Mouse (Mus musculus) hindbrain, embryonic 11.5 days (tissue): ENCODE data around the gene Brms1. TPM values are rescaled to one million over a fixed set of nuclear protein-coding genes. Genes with fewer than 3 reads are reported as not detected.

ENCODE experiments used
- ATAC-seq: fragments of 200-750 bp; cut with Nextera tagmentation; 2 replicates; pipeline ENCODE4 v1.8.0; 2017; ENCODE audit warnings: mild to moderate bottlenecking, moderate TSS enrichment, moderate library complexity; ENCODE audit not compliant: low FRiP score
- DNase-seq: peaks from one replicate; pipeline ENCODE4 v3.0.0-alpha.2; 2015; ENCODE audit warnings: low spot score
- H3K27ac ChIP-seq: fragments of 300-500 bp; sonication (generic); 2 replicates; pipeline ENCODE4 v1.5.1; 2014; ENCODE audit warnings: mild to moderate bottlenecking, low read depth, low read length
- H3K27me3 ChIP-seq: fragments of 300-500 bp; sonication (generic); 2 replicates; pipeline ENCODE4 v1.6.1; 2014; ENCODE audit warnings: mild to moderate bottlenecking, low read length, moderate library complexity, mixed read lengths; ENCODE audit not compliant: control insufficient read depth, insufficient read depth
- H3K36me3 ChIP-seq: fragments of 300-500 bp; sonication (generic); 2 replicates; pipeline ENCODE4 v1.6.1; 2014; ENCODE audit warnings: mild to moderate bottlenecking, low read length, moderate library complexity, mixed read lengths; ENCODE audit not compliant: control insufficient read depth, insufficient read depth
- H3K4me1 ChIP-seq: fragments of 300-500 bp; sonication (generic); replicated peaks from 2 replicates; pipeline ENCODE4 v1.6.1; 2014; ENCODE audit warnings: low read length, mixed read lengths; ENCODE audit not compliant: control insufficient read depth, insufficient read depth
- H3K4me2 ChIP-seq: fragments of 300-500 bp; sonication (generic); replicated peaks from 2 replicates; pipeline ENCODE4 v1.6.1; 2014; ENCODE audit warnings: mild to moderate bottlenecking, low read depth, low read length
- H3K4me3 ChIP-seq: fragments of 300-500 bp; sonication (generic); 2 replicates; pipeline ENCODE4 v1.5.1; 2014; ENCODE audit warnings: low read depth, low read length
- H3K9ac ChIP-seq: fragments of 300-500 bp; sonication (generic); 2 replicates; pipeline ENCODE4 v1.6.1; 2014; ENCODE audit warnings: low read depth, low read length
- H3K9me3 ChIP-seq: fragments of 300-500 bp; sonication (generic); 2 replicates; pipeline ENCODE4 v1.6.1; 2016; ENCODE audit warnings: low read length; ENCODE audit not compliant: control insufficient read depth
- WGBS: fragments of 180-500 bp; shearing (Covaris S2); extraction: QIAGEN DNeasy Blood & Tissue Kit; methylation state at CpG from one replicate; pipeline ENCODE4 v1.1.7; 2014; 5-methylcytosine and 5-hydroxymethylcytosine counted together
- polyA plus RNA-seq: library from polyadenylated mRNA; unstranded; fragments of >200 nt; fragmentation: Nextera tagmentation; extraction: Ambion mirVana; gene quantifications from 2 replicates; pipeline ENCODE4 v1.2.1, GENCODE M21; 2014

Gene Brms1
- polyA plus RNA-seq, 1 experiment from 2014 or later, result 62.0 TPM

GRCm38 (mm10) chr19:5067040-5067799 lies 26.1 kb downstream of the Brms1 start:
- Histone ChIP-seq H3K27ac (no peak overlapping the region), H3K9me3 (no peaks in the 10 kb centered on the region), H3K36me3 (no peaks in the 10 kb centered on the region), H3K4me1 (peaks cover 32% of the 10 kb centered on the region), H3K4me2 (peak overlapping the region; percentile 91), H3K27me3 (peaks cover 22% of the 10 kb centered on the region), H3K4me3 (peak overlapping the region; percentile 35), H3K9ac (peak overlapping the region; percentile 62; the same call in 1 of the 2 replicates)
- ATAC-seq (no peak), DNase-seq (peak; percentile 47)
- 12% methylated on average over 15 of the region's 15 CpGs for WGBS

GRCm38 (mm10) chr19:5067867-5068569 lies 26.9 kb downstream of the Brms1 start, which contains the start of gene Cd248:
TSS of gene Cd248 (plus strand) at chr19:5068078.
- Histone ChIP-seq H3K27me3 (peaks cover 22% of the 10 kb centered on the region), H3K9ac (peak within 1 kb of the TSS; percentile 62), H3K4me1 (peaks cover 32% of the 10 kb centered on the region), H3K36me3 (no peaks in the 10 kb centered on the region), H3K4me3 (peak within 1 kb of the TSS; percentile 35), H3K9me3 (no peaks in the 10 kb centered on the region), H3K4me2 (peak within 1 kb of the TSS; percentile 91), H3K27ac (no peak within 1 kb of the TSS)
- ATAC-seq (no peak), DNase-seq (peak; percentile 67)
- under 1% methylated on average over 47 of the region's 56 CpGs for WGBS

- H3K9me3 ChIP-seq, result no peaks in the 10 kb centered on the region
- DNase-seq, result peak; percentile 48
- WGBS, result 37% methylated on average over 21 of the region's 21 CpGs
- H3K27ac ChIP-seq, result no peak overlapping the region
- H3K4me3 ChIP-seq, result peak overlapping the region; percentile 35
- peak overlapping the region; percentile 91 for H3K4me2 ChIP-seq
- peaks cover 22% of the 10 kb centered on the region for H3K27me3 ChIP-seq
- H3K4me1 ChIP-seq, result peaks cover 32% of the 10 kb centered on the region
- peak overlapping the region; percentile 62 for H3K9ac ChIP-seq
- no peaks in the 10 kb centered on the region for H3K36me3 ChIP-seq
- ATAC-seq, result no peak
These were observed 27.5 kb downstream of the Brms1 start for GRCm38 (mm10) chr19:5068570-5069234.

- no peaks in the 10 kb centered on the region for H3K36me3 ChIP-seq
- H3K4me2 ChIP-seq, result peak overlapping the region; percentile 14; the same call in 1 of the 2 replicates
- no peaks in the 10 kb centered on the region for H3K9me3 ChIP-seq
- H3K4me1 ChIP-seq, result peaks cover 32% of the 10 kb centered on the region
- 87% methylated on average over 5 of the region's 5 CpGs for WGBS
- H3K9ac ChIP-seq, result no peak overlapping the region
- peaks cover 22% of the 10 kb centered on the region for H3K27me3 ChIP-seq
- ATAC-seq, result no peak
- no peak overlapping the region for H3K4me3 ChIP-seq
- H3K27ac ChIP-seq, result no peak overlapping the region
- DNase-seq, result no peak
These were observed 28.3 kb downstream of the Brms1 start for GRCm38 (mm10) chr19:5069486-5069885.

- H3K4me2 ChIP-seq, result peak overlapping the region; percentile 14; the same call in 1 of the 2 replicates
- peaks cover 32% of the 10 kb centered on the region for H3K4me1 ChIP-seq
- H3K27ac ChIP-seq, result no peak overlapping the region
- peaks cover 22% of the 10 kb centered on the region for H3K27me3 ChIP-seq
- ATAC-seq (no peak), DNase-seq (no peak)
- H3K9ac ChIP-seq, result no peak overlapping the region
- H3K9me3 ChIP-seq, result no peaks in the 10 kb centered on the region
- 74% methylated on average over 7 of the region's 7 CpGs for WGBS
- H3K4me3 ChIP-seq, result no peak overlapping the region
- no peaks in the 10 kb centered on the region for H3K36me3 ChIP-seq
These were observed 28.8 kb downstream of the Brms1 start for GRCm38 (mm10) chr19:5069978-5070377.

GRCm38 (mm10) chr19:5071077-5071476 lies 29.9 kb downstream of the Brms1 start:
- H3K4me1 ChIP-seq, result peaks cover 32% of the 10 kb centered on the region
- ATAC-seq (no peak), DNase-seq (no peak)
- H3K4me3 ChIP-seq, result peak overlapping the region; percentile 31
- no peaks in the 10 kb centered on the region for H3K9me3 ChIP-seq
- peaks cover 22% of the 10 kb centered on the region for H3K27me3 ChIP-seq
- peak overlapping the region; percentile 57 for H3K4me2 ChIP-seq
- no peaks in the 10 kb centered on the region for H3K36me3 ChIP-seq
- H3K27ac ChIP-seq, result peak overlapping the region; percentile 80
- WGBS, result 8% methylated on average over 11 of the region's 11 CpGs
- H3K9ac ChIP-seq, result peak overlapping the region; percentile 61

- peak overlapping the region; percentile 61 for H3K9ac ChIP-seq
- H3K4me2 ChIP-seq, result peak overlapping the region; percentile 57
- peaks cover 32% of the 10 kb centered on the region for H3K4me1 ChIP-seq
- peak; percentile 87 for ATAC-seq
- H3K9me3 ChIP-seq, result no peaks in the 10 kb centered on the region
- peak overlapping the region; percentile 80 for H3K27ac ChIP-seq
- WGBS, result under 1% methylated on average over 38 of the region's 40 CpGs
- H3K4me3 ChIP-seq, result peak overlapping the region; percentile 31
- no peaks in the 10 kb centered on the region for H3K36me3 ChIP-seq
- peak; percentile 91 for DNase-seq
- peaks cover 21% of the 10 kb centered on the region for H3K27me3 ChIP-seq
These were observed 30.6 kb downstream of the Brms1 start for GRCm38 (mm10) chr19:5071545-5072369.
